Mouse (Mus musculus): ENCODE measurements around the gene Tgif1.
"Not testable (repeated sequence)": the region's sequence is repeated elsewhere in the genome, so short reads cannot be mapped to it uniquely, and the experiment has no call there.

Tgif1 gene

GRCm38 (mm10) chr17:70844971-70845370 lies 8.4 kb downstream of the Tgif1 start:
- DNase-seq (ENCODE audit: low read depth) = no peak

GRCm38 (mm10) chr17:70843252-70843651 lies 10.1 kb downstream of the Tgif1 start:
- no peak for DNase-seq (ENCODE audit: low read depth)

- no peak for DNase-seq (ENCODE audit: low read depth)
Observed at GRCm38 (mm10) chr17:70838533-70838932, 14.8 kb downstream of the Tgif1 start.

- no peak for DNase-seq (ENCODE audit: low read depth)
Observed at GRCm38 (mm10) chr17:70838031-70838430, 15.3 kb downstream of the Tgif1 start.

- DNase-seq (ENCODE audit: low read depth) = not testable (repeated sequence)
Observed at GRCm38 (mm10) chr17:70837474-70837873, 15.9 kb downstream of the Tgif1 start.

- no peak for DNase-seq (ENCODE audit: low read depth)
Observed at GRCm38 (mm10) chr17:70836820-70837219, 16.5 kb downstream of the Tgif1 start.

- DNase-seq (ENCODE audit: low read depth) = no peak
Observed at GRCm38 (mm10) chr17:70835071-70835790, 18.1 kb downstream of the Tgif1 start.

GRCm38 (mm10) chr17:70834430-70834965 lies 18.8 kb downstream of the Tgif1 start:
- no peak for DNase-seq (ENCODE audit: low read depth)

GRCm38 (mm10) chr17:70832544-70832943 lies 20.8 kb downstream of the Tgif1 start:
- DNase-seq (ENCODE audit: low read depth) = no peak

GRCm38 (mm10) chr17:70831591-70831990 lies 21.8 kb downstream of the Tgif1 start:
- DNase-seq (ENCODE audit: low read depth) = no peak

GRCm38 (mm10) chr17:70829943-70830715 lies 23.2 kb downstream of the Tgif1 start:
- DNase-seq (ENCODE audit: low read depth) = no peak

GRCm38 (mm10) chr17:70829217-70829616 lies 24.1 kb downstream of the Tgif1 start:
- DNase-seq (ENCODE audit: low read depth) = no peak

- DNase-seq (ENCODE audit: low read depth) = no peak
Observed at GRCm38 (mm10) chr17:70828569-70828968, 24.8 kb downstream of the Tgif1 start.

GRCm38 (mm10) chr17:70828180-70828528 lies 25.2 kb downstream of the Tgif1 start:
- DNase-seq (ENCODE audit: low read depth) = no peak

- DNase-seq (ENCODE audit: low read depth) = not testable (repeated sequence)
Observed at GRCm38 (mm10) chr17:70827463-70828179, 25.7 kb downstream of the Tgif1 start.

GRCm38 (mm10) chr17:70826227-70826626 lies 27.1 kb downstream of the Tgif1 start:
- no peak for DNase-seq (ENCODE audit: low read depth)

GRCm38 (mm10) chr17:70823083-70823482 lies 30.3 kb downstream of the Tgif1 start:
- DNase-seq (ENCODE audit: low read depth) = no peak

GRCm38 (mm10) chr17:70817862-70818451 lies 35.4 kb downstream of the Tgif1 start:
- DNase-seq (ENCODE audit: low read depth) = no peak

- DNase-seq (ENCODE audit: low read depth) = no peak
Observed at GRCm38 (mm10) chr17:70815001-70815400, 38.3 kb downstream of the Tgif1 start.

GRCm38 (mm10) chr17:70810795-70811194 lies 42.6 kb downstream of the Tgif1 start:
- no peak for DNase-seq (ENCODE audit: low read depth)

- no peak for DNase-seq (ENCODE audit: low read depth)
Observed at GRCm38 (mm10) chr17:70809776-70810175, 43.6 kb downstream of the Tgif1 start.

- no peak for DNase-seq (ENCODE audit: low read depth)
Observed at GRCm38 (mm10) chr17:70808837-70809236, 44.5 kb downstream of the Tgif1 start.

Measured in c-Kit-positive CD71-negative TER-119-negative erythroid progenitor cells, embryonic 14.5 days (primary cell).